Mouse (Mus musculus): Measurements from ENCODE around the gene Gm3448.
"Not testable (repeated sequence)": the region's sequence is repeated elsewhere in the genome, so short reads cannot be mapped to it uniquely, and the experiment has no call there.

Gm3448 gene

GRCm38 (mm10) chr17:14960951-14961556, 80.3 kb downstream of the Gm3448 start, which contains the start of gene Phf10:
Phf10 (minus strand) TSS chr17:14961273.
- in situ Hi-C loops (cut with MboI; ENCODE audit: low sequenced_read_pairs), result not testable (repeated sequence)

GRCm38 (mm10) chr17:14960520-14960919, 80.8 kb downstream of the Gm3448 start:
- in situ Hi-C loops (cut with MboI; ENCODE audit: low sequenced_read_pairs), result no loop called here

GRCm38 (mm10) chr17:14959979-14960378, 81.4 kb downstream of the Gm3448 start:
- in situ Hi-C loops (cut with MboI; ENCODE audit: low sequenced_read_pairs), result no loop called here

GRCm38 (mm10) chr17:14958686-14959327, 82.5 kb downstream of the Gm3448 start:
- in situ Hi-C loops (cut with MboI; ENCODE audit: low sequenced_read_pairs), result no loop called here

- in situ Hi-C loops (cut with MboI; ENCODE audit: low sequenced_read_pairs), result no loop called here
Measured at GRCm38 (mm10) chr17:14953452-14953851, 87.9 kb downstream of the Gm3448 start.

GRCm38 (mm10) chr17:14949161-14949827, 92.0 kb downstream of the Gm3448 start:
- in situ Hi-C loops (cut with MboI; ENCODE audit: low sequenced_read_pairs), result no loop called here
